Mouse (Mus musculus): ENCODE measurements around the gene C2cd2l. TPM values are rescaled to one million over a fixed set of nuclear protein-coding genes. Genes with fewer than 3 reads are reported as not detected.
A peak's percentile ranks its signal among the peaks of the same experiment; 100 is the strongest.
"Not testable (repeated sequence)": the region's sequence is repeated elsewhere in the genome, so short reads cannot be mapped to it uniquely, and the experiment has no call there.

Gene C2cd2l
- total and polyA plus RNA-seq, 3 experiments = 46.1 to 106 (median 59.0) TPM

- DNase-seq = not testable (repeated sequence)
These were observed 16.4 kb upstream of the C2cd2l start for GRCm38 (mm10) chr9:44336513-44336912.

GRCm38 (mm10) chr9:44336093-44336406 is 16.0 kb upstream of the C2cd2l start:
- no peak for DNase-seq

- peak; percentile 66 for DNase-seq
These were observed 15.4 kb upstream of the C2cd2l start for GRCm38 (mm10) chr9:44335331-44336092.

GRCm38 (mm10) chr9:44334396-44335330 is 14.6 kb upstream of the C2cd2l start, which contains the start of gene H2afx:
TSS of gene H2afx (plus strand) at chr9:44334694.
- peak; percentile 99 for DNase-seq

GRCm38 (mm10) chr9:44332918-44333638 is 13.0 kb upstream of the C2cd2l start:
- no peak for DNase-seq

GRCm38 (mm10) chr9:44330736-44331135 is 10.7 kb upstream of the C2cd2l start:
- DNase-seq = no peak

- no peak for DNase-seq
These were observed 7.8 kb upstream of the C2cd2l start for GRCm38 (mm10) chr9:44327926-44328325.

GRCm38 (mm10) chr9:44327064-44327711 is 7.1 kb upstream of the C2cd2l start:
- DNase-seq = peak; percentile 44

- DNase-seq = peak; percentile 90
These were observed 6.4 kb upstream of the C2cd2l start for GRCm38 (mm10) chr9:44326371-44327063.

GRCm38 (mm10) chr9:44325768-44326370 is 5.8 kb upstream of the C2cd2l start, which contains the start of gene Dpagt1:
TSS of gene Dpagt1 (plus strand) at chr9:44326019.
- DNase-seq = no peak

- DNase-seq = not testable (repeated sequence)
These were observed 5.1 kb upstream of the C2cd2l start for GRCm38 (mm10) chr9:44325032-44325767.

GRCm38 (mm10) chr9:44324147-44324546 is 4.1 kb upstream of the C2cd2l start:
- DNase-seq = peak; percentile 69

GRCm38 (mm10) chr9:44323656-44324055 is 3.6 kb upstream of the C2cd2l start:
- not testable (repeated sequence) for DNase-seq

GRCm38 (mm10) chr9:44320799-44321133 is 681 bp upstream of the C2cd2l start:
- DNase-seq = no peak

- DNase-seq = peak; percentile 64
These were observed 789 bp downstream of the C2cd2l start for GRCm38 (mm10) chr9:44319105-44319886.

GRCm38 (mm10) chr9:44318826-44319095 is 1.3 kb downstream of the C2cd2l start:
- DNase-seq = peak; percentile 32

- peak; percentile 59 for DNase-seq
These were observed 1.8 kb downstream of the C2cd2l start for GRCm38 (mm10) chr9:44318076-44318825.

GRCm38 (mm10) chr9:44317452-44317851 is 2.6 kb downstream of the C2cd2l start:
- no peak for DNase-seq

- no peak for DNase-seq
These were observed 5.2 kb downstream of the C2cd2l start for GRCm38 (mm10) chr9:44314910-44315309.
